ENCODE assay signal across 12 mouse cellular contexts in genomic region chr7:12992222-12992621, GRCm38 (mm10). TPM values are rescaled to one million over a fixed set of nuclear protein-coding genes. Genes with fewer than 3 reads are reported as not detected.
DNase-seq lines count a peak whose midpoint lies in the region; ATAC-seq and TF ChIP-seq lines count a peak whose summit lies in the region.
"Had no signal": no experiment of that assay in that cellular context is flagged by ENCODE, and none has a peak within 500 bp of the region (broad histone marks: within the 10 kb centered on the region; RNA-seq: fewer than 3 reads in every experiment).

No protein-coding gene starts in this region.

- no peak for DNase-seq in heart, adult 2 months
- peak; percentile 71 for DNase-seq in 416B (ENCODE audit: low read depth)
- DNase-seq in R1 (ENCODE audit: low read depth, low spot score) = peak; percentile 77
- DNase-seq in lung, postnatal 25 days (ENCODE audit: low spot score) = peak; percentile 36
- no peak for DNase-seq in neural tube, embryonic 10.5 days (ENCODE audit: extremely low spot score, low spot score)
- DNase-seq in gastrocnemius, adult 18-20 months (ENCODE audit: low spot score) = no peak
- DNase-seq in left cerebral cortex, adult 8-10 months (ENCODE audit: low spot score in 2 of 2) = no peak

- no peak for ATAC-seq in heart, embryonic 12.5 days (ENCODE audit: insufficient number of reproducible peaks, low FRiP score)

- H3K4me1 ChIP-seq in heart, adult 2 months (ENCODE audit: control insufficient read depth, insufficient read depth, low read length) = no peaks in the 10 kb centered on the region
- H3K4me1 ChIP-seq in heart, embryonic 12.5 days (replicated peaks) = no peaks in the 10 kb centered on the region

- no peak for TF ChIP-seq POLR2A in heart, adult 2 months (IDR thresholded peaks at IDR 0.05; ENCODE audit: insufficient read depth, low read depth, low read length)

- no peaks in the 10 kb centered on the region for H3K36me3 ChIP-seq in heart, adult 2 months (ENCODE audit: control insufficient read depth, insufficient read depth, low read length)
- H3K36me3 ChIP-seq in heart, embryonic 12.5 days = no peaks in the 10 kb centered on the region

- intact Hi-C loops in heart, adult 2 months (cut with DNase I) = loop anchor here (2.0 kb wide), 1 partner anchor 81 kb away; no protein-coding TSS in a partner anchor

- no peak overlapping the region for H3K4me2 ChIP-seq in heart, embryonic 12.5 days

- no peak for TF ChIP-seq EP300 in heart, adult 2 months (IDR thresholded peaks at IDR 0.05; ENCODE audit: insufficient read depth, low read depth, low read length)

- H3K9me3 ChIP-seq in heart, embryonic 12.5 days (replicated peaks) = no peaks in the 10 kb centered on the region

- no peaks in the 10 kb centered on the region for H3K79me2 ChIP-seq in heart, adult 2 months (replicated peaks; ENCODE audit: control insufficient read depth, insufficient read depth, low read length)

- WGBS in heart, adult 2 months = 3% methylated on average over 3 of the region's 3 CpGs
- 2% methylated on average over 3 of the region's 3 CpGs for WGBS in heart, embryonic 12.5 days

- peaks cover 1% of the 10 kb centered on the region; the same call in 1 of the 2 replicates for H3K27me3 ChIP-seq in heart, adult 2 months (ENCODE audit: control insufficient read depth, insufficient read depth, low read length)
- H3K27me3 ChIP-seq in heart, embryonic 12.5 days (replicated peaks) = no peaks in the 10 kb centered on the region

- no peak overlapping the region for H3K4me3 ChIP-seq in heart, adult 2 months
- no peak overlapping the region for H3K4me3 ChIP-seq in heart, embryonic 12.5 days

- H3K27ac ChIP-seq in heart, adult 2 months = no peak overlapping the region
- no peak overlapping the region for H3K27ac ChIP-seq in heart, embryonic 12.5 days (ENCODE audit: poor library complexity, severe bottlenecking)

- peak; percentile 74 for TF ChIP-seq CTCF in heart, adult 2 months (IDR thresholded peaks at IDR 0.05)

- H3K9ac ChIP-seq in heart, adult 2 months (ENCODE audit: low read depth, low read length) = no peak overlapping the region
- H3K9ac ChIP-seq in heart, embryonic 12.5 days = no peak overlapping the region

RNA-seq across cellular contexts. Expression of gene Slc27a5, which starts 5.8 kb away (rescaled TPM):
- not detected for total RNA-seq in heart, adult 2 months (2021)
- polyA plus RNA-seq in heart, adult 2 months (2012; rRNA removed) = 0.59 and 0.82 TPM in 2 replicates
- 0.22 TPM in 1 of 2 replicates, not detected in the other for polyA plus RNA-seq in heart, embryonic 12.5 days (2016; fragmentation: Nextera tagmentation; extraction: Ambion mirVana)
- total RNA-seq in gastrocnemius, adult 18-20 months (2021) = under 1 TPM in 1 of 2 experiments, not detected in 1; 0.28 TPM
- under 1 TPM in 1 of 4 experiments, not detected in 3; 0.37 TPM for total RNA-seq in left cerebral cortex, adult 8-10 months (2022)
- total RNA-seq: layer of hippocampus, postnatal 10 days had no signal
- polyA plus RNA-seq: embryonic facial prominence, embryonic 11.5 days; heart, embryonic 14.5 days; small intestine, adult 2 months had no signal

RNA-seq across cellular contexts. Expression of gene Trim28, which starts 6.7 kb away (rescaled TPM):
- 10 to 100 TPM; 83.8 to 86.0 TPM for total RNA-seq in heart, adult 2 months (2021)
- polyA plus RNA-seq in heart, adult 2 months (2012; rRNA removed) = 139 and 195 TPM in 2 replicates
- 221 and 228 TPM in 2 replicates for polyA plus RNA-seq in heart, embryonic 12.5 days (2016; fragmentation: Nextera tagmentation; extraction: Ambion mirVana)
- 10 to 100 TPM; 63.6 to 65.9 TPM for total RNA-seq in gastrocnemius, adult 18-20 months (2021)
- 100 to 1,000 TPM; 218 to 241 (median 229) TPM for total RNA-seq in left cerebral cortex, adult 8-10 months (2022)

RNA-seq across cellular contexts. Expression of gene Zfp446, which starts 14.6 kb away (rescaled TPM):
- total RNA-seq in heart, adult 2 months (2021) = 1 to 10 TPM; 2.2 to 2.9 TPM
- 4.2 and 6.4 TPM in 2 replicates for polyA plus RNA-seq in heart, adult 2 months (2012; rRNA removed)
- 6.4 and 7.2 TPM in 2 replicates for polyA plus RNA-seq in heart, embryonic 12.5 days (2016; fragmentation: Nextera tagmentation; extraction: Ambion mirVana)
- total RNA-seq in gastrocnemius, adult 18-20 months (2021) = 1 to 10 TPM; 1.9 to 2.1 TPM
- total RNA-seq in left cerebral cortex, adult 8-10 months (2022) = 10 to 100 TPM in 1 of 4 experiments, 1 to 10 TPM in 3; 6.7 to 10.2 (median 8.6) TPM

RNA-seq across cellular contexts. Expression of gene Zbtb45, which starts 17.6 kb away (rescaled TPM):
- total RNA-seq in heart, adult 2 months (2021) = 1 to 10 TPM; 6.8 to 9.3 TPM
- polyA plus RNA-seq in heart, adult 2 months (2012; rRNA removed) = 8.6 and 14.1 TPM in 2 replicates
- polyA plus RNA-seq in heart, embryonic 12.5 days (2016; fragmentation: Nextera tagmentation; extraction: Ambion mirVana) = 16.2 and 18.7 TPM in 2 replicates
- 1 to 10 TPM; 3.2 to 4.0 TPM for total RNA-seq in gastrocnemius, adult 18-20 months (2021)
- 10 to 100 TPM; 34.2 to 36.9 (median 34.3) TPM for total RNA-seq in left cerebral cortex, adult 8-10 months (2022)

RNA-seq across cellular contexts. Expression of gene Zfp324, which starts 26.6 kb away (rescaled TPM):
- 1 to 10 TPM; 2.6 to 3.6 TPM for total RNA-seq in heart, adult 2 months (2021)
- 2.3 and 2.9 TPM in 2 replicates for polyA plus RNA-seq in heart, adult 2 months (2012; rRNA removed)
- polyA plus RNA-seq in heart, embryonic 12.5 days (2016; fragmentation: Nextera tagmentation; extraction: Ambion mirVana) = 7.8 and 8.0 TPM in 2 replicates
- total RNA-seq in gastrocnemius, adult 18-20 months (2021) = 1 to 10 TPM; 1.4 to 1.5 TPM
- total RNA-seq in left cerebral cortex, adult 8-10 months (2022) = 10 to 100 TPM in 1 of 4 experiments, 1 to 10 TPM in 3; 9.2 to 10.1 (median 9.7) TPM

Comparison
In these comparisons a context has a peak if more than half of its experiments do, and no peak if none do; other contexts are left out.
1. DNase-seq: peak in 416B (single experiment), R1 (single experiment) and lung, postnatal 25 days (single experiment); none in heart, adult 2 months (0 of 2), neural tube, embryonic 10.5 days (single experiment), gastrocnemius, adult 18-20 months (single experiment) and left cerebral cortex, adult 8-10 months (0 of 2).